Mouse (Mus musculus): Measurements from ENCODE around the gene Notch2.

- no peak for TF ChIP-seq CTCF (IDR thresholded peaks at IDR 0.05; ENCODE audit: low read depth)
- no peak for TF ChIP-seq EP300 (optimal IDR thresholded peaks at IDR 0.05)
Observed at GRCm38 (mm10) chr3:97994818-97995217, 18.5 kb upstream of the Notch2 start.

Measured in stomach, postnatal 0 days (tissue).